Mouse (Mus musculus): Measurements from ENCODE around the gene Iqcf5.
"Not testable (repeated sequence)": the region's sequence is repeated elsewhere in the genome, so short reads cannot be mapped to it uniquely, and the experiment has no call there.

Gene Iqcf5

GRCm38 (mm10) chr9:106481676-106482075, 32.7 kb upstream of the Iqcf5 start:
- no peak for DNase-seq (ENCODE audit: low spot score)

- no peak for DNase-seq (ENCODE audit: low spot score)
Observed at GRCm38 (mm10) chr9:106482578-106483115, 31.7 kb upstream of the Iqcf5 start.

GRCm38 (mm10) chr9:106483136-106483535, 31.2 kb upstream of the Iqcf5 start:
- DNase-seq (ENCODE audit: low spot score) = no peak

- no peak for DNase-seq (ENCODE audit: low spot score)
Observed at GRCm38 (mm10) chr9:106483606-106484005, 30.8 kb upstream of the Iqcf5 start.

GRCm38 (mm10) chr9:106485076-106485475, 29.3 kb upstream of the Iqcf5 start:
- no peak for DNase-seq (ENCODE audit: low spot score)

GRCm38 (mm10) chr9:106487602-106488001, 26.8 kb upstream of the Iqcf5 start:
- DNase-seq (ENCODE audit: low spot score) = not testable (repeated sequence)

GRCm38 (mm10) chr9:106499667-106500066, 14.7 kb upstream of the Iqcf5 start, which contains the start of gene Iqcf1:
Iqcf1 (plus strand) TSS chr9:106499967.
- DNase-seq (ENCODE audit: low spot score) = no peak

- no peak for DNase-seq (ENCODE audit: low spot score)
Observed at GRCm38 (mm10) chr9:106501846-106502245, 12.5 kb upstream of the Iqcf5 start.

- no peak for DNase-seq (ENCODE audit: low spot score)
Observed at GRCm38 (mm10) chr9:106504246-106504645, 10.1 kb upstream of the Iqcf5 start.

- no peak for DNase-seq (ENCODE audit: low spot score)
Observed at GRCm38 (mm10) chr9:106509356-106509755, 5.0 kb upstream of the Iqcf5 start.

GRCm38 (mm10) chr9:106512729-106513450, 1.5 kb upstream of the Iqcf5 start:
- no peak for DNase-seq (ENCODE audit: low spot score)

GRCm38 (mm10) chr9:106513566-106513965, 807 bp upstream of the Iqcf5 start:
- no peak for DNase-seq (ENCODE audit: low spot score)

GRCm38 (mm10) chr9:106519433-106519832, 5.1 kb downstream of the Iqcf5 start:
- DNase-seq (ENCODE audit: low spot score) = no peak

GRCm38 (mm10) chr9:106519909-106520308, 5.5 kb downstream of the Iqcf5 start:
- no peak for DNase-seq (ENCODE audit: low spot score)

- no peak for DNase-seq (ENCODE audit: low spot score)
Observed at GRCm38 (mm10) chr9:106531833-106532232, 17.5 kb downstream of the Iqcf5 start.

GRCm38 (mm10) chr9:106534296-106534695, 19.9 kb downstream of the Iqcf5 start:
- DNase-seq (ENCODE audit: low spot score) = no peak

GRCm38 (mm10) chr9:106534975-106535374, 20.6 kb downstream of the Iqcf5 start:
- DNase-seq (ENCODE audit: low spot score) = no peak

GRCm38 (mm10) chr9:106561531-106561930, 47.2 kb downstream of the Iqcf5 start, which contains the start of gene Iqcf3:
Iqcf3 (minus strand) TSS chr9:106561631.
- DNase-seq (ENCODE audit: low spot score) = no peak

GRCm38 (mm10) chr9:106562291-106562690, 47.9 kb downstream of the Iqcf5 start:
- DNase-seq (ENCODE audit: low spot score) = no peak

- no peak for DNase-seq (ENCODE audit: low spot score)
Observed at GRCm38 (mm10) chr9:106564025-106564424, 49.7 kb downstream of the Iqcf5 start.

Data from ovary, postnatal 36 days (tissue).